ENCODE assay signal across 14 mouse cellular contexts in genomic region chr11:97049492-97050085, GRCm38 (mm10). TPM values are rescaled to one million over a fixed set of nuclear protein-coding genes. Genes with fewer than 3 reads are reported as not detected.
DNase-seq lines count a peak whose midpoint lies in the region; ATAC-seq and TF ChIP-seq lines count a peak whose summit lies in the region.
"Had no signal": no experiment of that assay in that cellular context is flagged by ENCODE, and none has a peak within 500 bp of the region (broad histone marks: within the 10 kb centered on the region; RNA-seq: fewer than 3 reads in every experiment).

No protein-coding gene starts in this region.

- no peaks in the 10 kb centered on the region for H3K27me3 ChIP-seq in hindbrain, postnatal 0 days (ENCODE audit: insufficient read depth, low read length)
- H3K27me3 ChIP-seq in hindbrain, embryonic 11.5 days (ENCODE audit: control insufficient read depth, insufficient read depth, low read length), result no peaks in the 10 kb centered on the region
- no peaks in the 10 kb centered on the region for H3K27me3 ChIP-seq in neural tube, embryonic 14.5 days (ENCODE audit: control insufficient read depth, insufficient read depth, low read length)
- no peaks in the 10 kb centered on the region for H3K27me3 ChIP-seq in neural tube, embryonic 15.5 days (replicated peaks)
- H3K27me3 ChIP-seq in intestine, embryonic 15.5 days (replicated peaks), result no peaks in the 10 kb centered on the region
- H3K27me3 ChIP-seq: kidney, embryonic 15.5 days had no signal

- peak overlapping the region; percentile 85; the same call in 1 of the 2 replicates for H3K27ac ChIP-seq in gastrocnemius, adult 2 months
- H3K27ac ChIP-seq in hindbrain, postnatal 0 days, result peak overlapping the region; percentile 78; the same call in 1 of the 2 replicates
- no peak overlapping the region for H3K27ac ChIP-seq in hindbrain, embryonic 11.5 days (ENCODE audit: low read depth, low read length)
- no peak overlapping the region for H3K27ac ChIP-seq in neural tube, embryonic 14.5 days (ENCODE audit: low read depth, low read length)
- no peak overlapping the region for H3K27ac ChIP-seq in neural tube, embryonic 15.5 days (replicated peaks)
- peak overlapping the region; percentile 78; the same call in 1 of the 2 replicates for H3K27ac ChIP-seq in intestine, embryonic 15.5 days

- H3K4me1 ChIP-seq in hindbrain, postnatal 0 days (ENCODE audit: insufficient read depth, low read length), result peaks cover 22% of the 10 kb centered on the region
- peaks cover 6% of the 10 kb centered on the region for H3K4me1 ChIP-seq in hindbrain, embryonic 11.5 days (replicated peaks; ENCODE audit: control insufficient read depth, insufficient read depth, low read length)
- H3K4me1 ChIP-seq in neural tube, embryonic 14.5 days (ENCODE audit: control insufficient read depth, insufficient read depth, low read length), result peaks cover 19% of the 10 kb centered on the region
- H3K4me1 ChIP-seq in neural tube, embryonic 15.5 days, result peaks cover 24% of the 10 kb centered on the region
- H3K4me1 ChIP-seq in intestine, embryonic 15.5 days (replicated peaks), result peaks cover 23% of the 10 kb centered on the region

- H3K9ac ChIP-seq in hindbrain, postnatal 0 days (replicated peaks; ENCODE audit: low read length), result no peak overlapping the region
- H3K9ac ChIP-seq in hindbrain, embryonic 11.5 days (ENCODE audit: low read depth, low read length), result no peak overlapping the region
- no peak overlapping the region for H3K9ac ChIP-seq in neural tube, embryonic 14.5 days (replicated peaks; ENCODE audit: low read depth, low read length)
- no peak overlapping the region for H3K9ac ChIP-seq in neural tube, embryonic 15.5 days (replicated peaks)
- H3K9ac ChIP-seq in intestine, embryonic 15.5 days, result peak overlapping the region; percentile 80; the same call in 1 of the 2 replicates

- no peak for DNase-seq in gastrocnemius, adult 2 months
- DNase-seq in gastrocnemius, adult 8-10 months (ENCODE audit: low spot score in 2 of 2), result no peak
- DNase-seq in hindbrain, postnatal 0 days (ENCODE audit: low spot score), result no peak
- DNase-seq in hindbrain, embryonic 11.5 days (ENCODE audit: low spot score), result no peak
- DNase-seq in frontal cortex, adult 2 months (ENCODE audit: extremely low spot score in 1 of 2, low spot score in 1 of 2), result no peak
- DNase-seq: gastrocnemius, postnatal 10 days; heart, adult 2 months; heart, postnatal 14 days; right cerebral cortex, postnatal 4 days had no signal

- no peak overlapping the region for H3K4me2 ChIP-seq in hindbrain, postnatal 0 days (ENCODE audit: low read depth, low read length)
- H3K4me2 ChIP-seq in hindbrain, embryonic 11.5 days (replicated peaks; ENCODE audit: low read depth, low read length), result no peak overlapping the region
- peak overlapping the region; percentile 55; the same call in 1 of the 2 replicates for H3K4me2 ChIP-seq in neural tube, embryonic 14.5 days (ENCODE audit: low read depth, low read length)
- H3K4me2 ChIP-seq in neural tube, embryonic 15.5 days, result no peak overlapping the region
- H3K4me2 ChIP-seq in intestine, embryonic 15.5 days (replicated peaks), result peak overlapping the region; percentile 89; the same call in 1 of the 2 replicates

- 73% methylated on average over 6 of the region's 6 CpGs for WGBS in hindbrain, postnatal 0 days
- WGBS in hindbrain, embryonic 11.5 days, result 87% methylated on average over 6 of the region's 6 CpGs
- 80% methylated on average over 6 of the region's 6 CpGs for WGBS in neural tube, embryonic 14.5 days
- WGBS in neural tube, embryonic 15.5 days, result 84% methylated on average over 6 of the region's 6 CpGs
- 71% methylated on average over 6 of the region's 6 CpGs for WGBS in intestine, embryonic 15.5 days

- H3K4me3 ChIP-seq in gastrocnemius, adult 2 months, result no peak overlapping the region
- no peak overlapping the region for H3K4me3 ChIP-seq in hindbrain, postnatal 0 days (ENCODE audit: low read length)
- H3K4me3 ChIP-seq in hindbrain, embryonic 11.5 days (ENCODE audit: low read depth, low read length), result no peak overlapping the region
- no peak overlapping the region for H3K4me3 ChIP-seq in neural tube, embryonic 14.5 days (ENCODE audit: low read depth, low read length)
- no peak overlapping the region for H3K4me3 ChIP-seq in neural tube, embryonic 15.5 days (replicated peaks)
- no peak overlapping the region for H3K4me3 ChIP-seq in intestine, embryonic 15.5 days (replicated peaks)

- no peak for TF ChIP-seq CTCF in gastrocnemius, adult 2 months (IDR thresholded peaks at IDR 0.05)
- TF ChIP-seq CTCF in hindbrain, postnatal 0 days (IDR thresholded peaks at IDR 0.05; ENCODE audit: low read depth), result no peak

- peaks cover 17% of the 10 kb centered on the region; the same call in 1 of the 2 replicates for H3K36me3 ChIP-seq in hindbrain, postnatal 0 days (ENCODE audit: insufficient read depth, low read length)
- H3K36me3 ChIP-seq in hindbrain, embryonic 11.5 days (ENCODE audit: control insufficient read depth, insufficient read depth, low read length), result no peaks in the 10 kb centered on the region
- H3K36me3 ChIP-seq in neural tube, embryonic 14.5 days (ENCODE audit: control insufficient read depth, insufficient read depth, low read length), result peaks cover 17% of the 10 kb centered on the region
- peaks cover 41% of the 10 kb centered on the region for H3K36me3 ChIP-seq in neural tube, embryonic 15.5 days
- H3K36me3 ChIP-seq in intestine, embryonic 15.5 days, result peaks cover 32% of the 10 kb centered on the region; the same call in 1 of the 2 replicates

- no peaks in the 10 kb centered on the region for H3K9me3 ChIP-seq in hindbrain, postnatal 0 days (ENCODE audit: low read length)
- H3K9me3 ChIP-seq in hindbrain, embryonic 11.5 days (ENCODE audit: control insufficient read depth, low read length), result no peaks in the 10 kb centered on the region
- no peaks in the 10 kb centered on the region for H3K9me3 ChIP-seq in neural tube, embryonic 14.5 days (ENCODE audit: control insufficient read depth, low read length)
- H3K9me3 ChIP-seq in neural tube, embryonic 15.5 days (replicated peaks), result no peaks in the 10 kb centered on the region
- H3K9me3 ChIP-seq in intestine, embryonic 15.5 days, result no peaks in the 10 kb centered on the region
- H3K9me3 ChIP-seq: kidney, embryonic 15.5 days had no signal

- ATAC-seq in hindbrain, postnatal 0 days, result no peak
- ATAC-seq in hindbrain, embryonic 11.5 days (ENCODE audit: low FRiP score), result no peak
- ATAC-seq in neural tube, embryonic 14.5 days (ENCODE audit: low read depth), result no peak
- no peak for ATAC-seq in neural tube, embryonic 15.5 days (ENCODE audit: low FRiP score)
- ATAC-seq in intestine, embryonic 15.5 days, result no peak

- intact Hi-C loops in gastrocnemius, adult 2 months (cut with DNase I), result no loop called here

RNA-seq across cellular contexts. Expression of gene Osbpl7, which starts 0.8 kb away (rescaled TPM):
- 1 to 10 TPM; 2.2 to 4.3 TPM for total RNA-seq in gastrocnemius, adult 2 months (2021)
- total RNA-seq in gastrocnemius, adult 8-10 months (2022), result 1 to 10 TPM; 3.0 to 4.5 (median 3.2) TPM
- 11.5 and 14.6 TPM in 2 replicates for total RNA-seq in hindbrain, postnatal 0 days (2014; rRNA removed)
- polyA plus RNA-seq in hindbrain, postnatal 0 days (2015; fragmentation: Nextera tagmentation; extraction: Ambion mirVana), result 12.5 and 13.2 TPM in 2 replicates
- 4.2 and 6.1 TPM in 2 replicates for polyA plus RNA-seq in hindbrain, embryonic 11.5 days (2014; fragmentation: Nextera tagmentation; extraction: Ambion mirVana)
- polyA plus RNA-seq in neural tube, embryonic 14.5 days (2014; fragmentation: Nextera tagmentation; extraction: Ambion mirVana), result 9.1 and 9.6 TPM in 2 replicates
- 10.4 and 12.7 TPM in 2 replicates for polyA plus RNA-seq in neural tube, embryonic 15.5 days (2015; fragmentation: Nextera tagmentation; extraction: Ambion mirVana)
- 9.1 and 11.1 TPM in 2 replicates for polyA plus RNA-seq in intestine, embryonic 15.5 days (2015; fragmentation: Nextera tagmentation; extraction: Ambion mirVana)
- polyA plus RNA-seq in frontal cortex, adult 2 months (2012; rRNA removed), result 11.2 and 14.0 TPM in 2 replicates

RNA-seq across cellular contexts. Expression of gene Mrpl10, which starts 8.2 kb away (rescaled TPM):
- 10 to 100 TPM; 36.9 to 50.7 TPM for total RNA-seq in gastrocnemius, adult 2 months (2021)
- total RNA-seq in gastrocnemius, adult 8-10 months (2022), result 10 to 100 TPM; 44.1 to 52.7 (median 45.6) TPM
- 64.6 and 69.3 TPM in 2 replicates for total RNA-seq in hindbrain, postnatal 0 days (2014; rRNA removed)
- polyA plus RNA-seq in hindbrain, postnatal 0 days (2015; fragmentation: Nextera tagmentation; extraction: Ambion mirVana), result 64.9 and 66.6 TPM in 2 replicates
- 79.4 and 80.3 TPM in 2 replicates for polyA plus RNA-seq in hindbrain, embryonic 11.5 days (2014; fragmentation: Nextera tagmentation; extraction: Ambion mirVana)
- polyA plus RNA-seq in neural tube, embryonic 14.5 days (2014; fragmentation: Nextera tagmentation; extraction: Ambion mirVana), result 60.8 and 63.5 TPM in 2 replicates
- polyA plus RNA-seq in neural tube, embryonic 15.5 days (2015; fragmentation: Nextera tagmentation; extraction: Ambion mirVana), result 63.7 and 67.4 TPM in 2 replicates
- polyA plus RNA-seq in intestine, embryonic 15.5 days (2015; fragmentation: Nextera tagmentation; extraction: Ambion mirVana), result 86.9 and 88.7 TPM in 2 replicates
- polyA plus RNA-seq in frontal cortex, adult 2 months (2012; rRNA removed), result 60.2 and 66.3 TPM in 2 replicates

RNA-seq across cellular contexts. Expression of gene Lrrc46, which starts 8.4 kb away (rescaled TPM):
- not detected for total RNA-seq in gastrocnemius, adult 2 months (2021)
- not detected for total RNA-seq in gastrocnemius, adult 8-10 months (2022)
- 0.36 and 3.5 TPM in 2 replicates for total RNA-seq in hindbrain, postnatal 0 days (2014; rRNA removed)
- polyA plus RNA-seq in hindbrain, postnatal 0 days (2015; fragmentation: Nextera tagmentation; extraction: Ambion mirVana), result 3.5 and 4.1 TPM in 2 replicates
- 5.3 and 7.0 TPM in 2 replicates for polyA plus RNA-seq in hindbrain, embryonic 11.5 days (2014; fragmentation: Nextera tagmentation; extraction: Ambion mirVana)
- 2.2 and 2.4 TPM in 2 replicates for polyA plus RNA-seq in neural tube, embryonic 14.5 days (2014; fragmentation: Nextera tagmentation; extraction: Ambion mirVana)
- 1.9 and 2.3 TPM in 2 replicates for polyA plus RNA-seq in neural tube, embryonic 15.5 days (2015; fragmentation: Nextera tagmentation; extraction: Ambion mirVana)
- polyA plus RNA-seq in intestine, embryonic 15.5 days (2015; fragmentation: Nextera tagmentation; extraction: Ambion mirVana), result 0.40 and 0.45 TPM in 2 replicates
- 0.82 TPM in 2 replicates for polyA plus RNA-seq in frontal cortex, adult 2 months (2012; rRNA removed)
- total RNA-seq: megakaryocyte-erythroid progenitor cell, adult 5-6 weeks had no signal

RNA-seq across cellular contexts. Expression of gene Scrn2, which starts 19.9 kb away (rescaled TPM):
- 10 to 100 TPM; 10.4 to 11.4 TPM for total RNA-seq in gastrocnemius, adult 2 months (2021)
- total RNA-seq in gastrocnemius, adult 8-10 months (2022), result 10 to 100 TPM; 13.0 to 14.4 (median 13.6) TPM
- total RNA-seq in hindbrain, postnatal 0 days (2014; rRNA removed), result 10.5 and 24.0 TPM in 2 replicates
- 12.4 and 13.8 TPM in 2 replicates for polyA plus RNA-seq in hindbrain, postnatal 0 days (2015; fragmentation: Nextera tagmentation; extraction: Ambion mirVana)
- 19.4 and 21.7 TPM in 2 replicates for polyA plus RNA-seq in hindbrain, embryonic 11.5 days (2014; fragmentation: Nextera tagmentation; extraction: Ambion mirVana)
- polyA plus RNA-seq in neural tube, embryonic 14.5 days (2014; fragmentation: Nextera tagmentation; extraction: Ambion mirVana), result 8.6 and 10.9 TPM in 2 replicates
- 12.6 and 18.5 TPM in 2 replicates for polyA plus RNA-seq in neural tube, embryonic 15.5 days (2015; fragmentation: Nextera tagmentation; extraction: Ambion mirVana)
- polyA plus RNA-seq in intestine, embryonic 15.5 days (2015; fragmentation: Nextera tagmentation; extraction: Ambion mirVana), result 18.1 and 21.9 TPM in 2 replicates
- 6.1 and 6.3 TPM in 2 replicates for polyA plus RNA-seq in frontal cortex, adult 2 months (2012; rRNA removed)

RNA-seq across cellular contexts. Expression of gene Sp6, which starts 36.4 kb away (rescaled TPM):
- under 1 TPM in 1 of 2 experiments, not detected in 1; 0.10 TPM for total RNA-seq in gastrocnemius, adult 2 months (2021)
- total RNA-seq in gastrocnemius, adult 8-10 months (2022), result under 1 TPM in 2 of 4 experiments, not detected in 2; 0.07 to 0.13 TPM
- total RNA-seq in hindbrain, postnatal 0 days (2014; rRNA removed), result 0.18 and 0.99 TPM in 2 replicates
- polyA plus RNA-seq in hindbrain, postnatal 0 days (2015; fragmentation: Nextera tagmentation; extraction: Ambion mirVana), result 0.38 and 0.54 TPM in 2 replicates
- polyA plus RNA-seq in hindbrain, embryonic 11.5 days (2014; fragmentation: Nextera tagmentation; extraction: Ambion mirVana), result 0.07 TPM in 1 of 2 replicates, not detected in the other
- 0.09 TPM in 1 of 2 replicates, not detected in the other for polyA plus RNA-seq in neural tube, embryonic 14.5 days (2014; fragmentation: Nextera tagmentation; extraction: Ambion mirVana)
- polyA plus RNA-seq in neural tube, embryonic 15.5 days (2015; fragmentation: Nextera tagmentation; extraction: Ambion mirVana), result 0.23 and 0.52 TPM in 2 replicates
- 0.29 and 0.30 TPM in 2 replicates for polyA plus RNA-seq in intestine, embryonic 15.5 days (2015; fragmentation: Nextera tagmentation; extraction: Ambion mirVana)
- polyA plus RNA-seq in frontal cortex, adult 2 months (2012; rRNA removed), result 0.50 and 0.62 TPM in 2 replicates

Comparison
In these comparisons a context has a peak if more than half of its experiments do, and no peak if none do; other contexts are left out.
1. H3K27ac ChIP-seq: peak in gastrocnemius, adult 2 months (single experiment), hindbrain, postnatal 0 days (single experiment) and intestine, embryonic 15.5 days (single experiment); none in hindbrain, embryonic 11.5 days (single experiment), neural tube, embryonic 14.5 days (single experiment) and neural tube, embryonic 15.5 days (single experiment).
2. H3K4me2 ChIP-seq: peak in neural tube, embryonic 14.5 days (single experiment) and intestine, embryonic 15.5 days (single experiment); none in hindbrain, postnatal 0 days (single experiment), hindbrain, embryonic 11.5 days (single experiment) and neural tube, embryonic 15.5 days (single experiment).